Mouse (Mus musculus) cerebellum, postnatal 10 days (tissue): ENCODE results near the gene Hist2h2ab.
A peak's percentile ranks its signal among the peaks of the same experiment; 100 is the strongest.

ENCODE experiments used
- DNase-seq, 2 experiments: peaks; one replicate each; pipeline ENCODE4 v3.0.0; 2021; ENCODE audit warnings: mixed read lengths in 2 of 2

Hist2h2ab gene

DNA sequence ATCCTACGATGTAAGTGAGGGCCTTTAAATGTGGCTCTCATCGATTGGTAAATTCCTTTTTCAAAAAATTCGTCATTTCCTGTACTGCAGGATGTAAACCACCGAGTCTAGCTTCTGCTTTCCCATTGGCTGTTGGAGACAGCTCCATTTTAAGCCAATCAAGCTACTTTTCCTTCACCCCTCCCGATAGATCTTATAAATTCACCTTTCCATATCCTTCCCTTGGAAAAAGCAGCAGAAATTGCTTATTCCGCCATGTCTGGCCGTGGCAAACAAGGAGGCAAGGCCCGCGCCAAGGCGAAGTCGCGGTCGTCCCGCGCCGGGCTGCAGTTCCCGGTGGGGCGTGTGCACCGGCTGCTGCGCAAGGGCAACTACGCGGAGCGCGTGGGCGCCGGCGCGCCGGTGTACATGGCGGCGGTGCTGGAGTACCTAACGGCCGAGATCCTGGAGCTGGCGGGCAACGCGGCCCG, at the start of gene Hist2h2ab, which contains the start of gene Bola1:
Gene Hist2h2ab, plus strand, starts transcription at position 205 of the 470 bp plus-strand sequence.
Gene Bola1, minus strand, starts transcription at position 49 of the 470 bp plus-strand sequence.
- DNase-seq = peak; percentile 75 to 77

GRCm38 (mm10) chr3:96170276-96170675, 49.4 kb upstream of the Hist2h2ab start:
- DNase-seq = no peak

DNA sequence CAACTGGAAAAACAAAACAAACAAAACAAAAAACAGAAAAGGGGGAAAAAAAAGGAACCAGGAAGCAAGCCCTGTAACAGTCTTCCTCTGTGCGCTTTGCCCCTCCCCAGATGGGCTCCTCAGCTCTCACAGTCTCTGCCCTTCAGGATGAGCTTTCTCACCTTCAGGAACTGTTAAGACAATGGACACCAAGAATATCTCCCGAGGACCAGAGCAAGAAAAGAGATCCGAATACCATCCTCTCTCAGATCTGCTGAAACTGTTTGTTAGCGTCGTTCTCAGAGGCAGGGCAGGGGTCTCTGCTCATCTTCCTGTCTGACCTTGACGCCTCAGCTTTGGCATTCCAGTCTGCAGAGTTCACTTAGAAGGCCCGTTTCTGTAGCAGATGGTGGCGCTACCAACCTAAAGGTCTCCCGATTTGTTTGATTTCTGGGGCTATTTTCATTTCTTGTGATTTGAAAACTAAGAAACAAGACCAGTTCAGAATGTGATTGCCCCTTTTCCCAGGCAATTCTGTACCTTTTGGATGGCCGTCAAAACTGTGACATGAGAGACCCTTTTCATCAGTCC, 48.6 kb upstream of the Hist2h2ab start:
- DNase-seq = no peak

- DNase-seq = peak in 1 of 2 experiments; percentile 25
Measured at GRCm38 (mm10) chr3:96171583-96172196, 48.0 kb upstream of the Hist2h2ab start.

DNA sequence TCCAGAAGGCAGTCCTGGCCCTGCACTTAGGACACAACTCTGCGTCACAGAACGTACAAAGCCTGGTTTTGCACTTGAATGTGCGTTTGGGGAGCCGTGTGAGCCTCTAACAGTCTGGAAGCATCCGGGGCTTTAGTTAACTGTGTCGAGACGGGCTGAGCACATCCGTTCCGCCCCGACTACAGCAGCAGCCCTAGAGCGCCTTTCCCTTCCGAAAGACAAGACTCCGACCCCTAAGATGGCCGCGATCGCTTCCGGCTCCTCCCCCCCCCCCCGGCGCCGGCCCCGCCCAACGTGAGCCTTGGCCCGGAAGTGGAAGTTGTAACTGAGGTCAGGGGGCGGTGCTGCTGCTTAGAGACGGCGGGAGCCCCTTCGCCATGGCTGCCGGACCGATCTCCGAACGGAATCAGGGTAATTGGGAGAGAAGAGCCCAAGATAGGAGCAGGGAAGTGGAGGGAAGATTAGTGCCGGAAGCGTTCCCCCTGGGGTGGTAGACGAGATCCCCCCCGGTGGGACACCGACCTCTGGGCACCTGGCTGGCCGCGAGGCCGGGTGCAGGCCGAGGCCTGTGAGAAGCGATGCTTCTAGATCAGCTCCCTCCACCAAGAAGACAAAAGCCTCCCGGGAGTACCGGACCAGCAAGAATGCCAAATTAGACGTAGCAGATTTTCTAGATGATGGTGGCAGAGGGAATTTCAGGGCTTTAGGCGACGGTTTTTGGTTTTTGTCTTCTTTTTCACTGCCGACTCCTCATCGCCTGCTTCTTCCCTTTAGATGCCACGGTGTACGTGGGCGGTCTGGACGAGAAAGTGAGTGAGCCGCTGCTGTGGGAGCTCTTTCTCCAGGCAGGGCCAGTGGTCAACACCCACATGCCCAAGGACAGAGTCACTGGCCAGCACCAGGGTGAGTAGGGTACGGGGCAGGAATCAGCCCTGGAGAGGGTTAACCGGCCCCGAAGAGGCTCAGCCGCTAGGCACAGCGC, 47.2 kb upstream of the Hist2h2ab start, which contains the start of gene Sf3b4:
Gene Sf3b4, plus strand, starts transcription at position 136 of the 982 bp plus-strand sequence.
- peak; percentile 92 for DNase-seq

DNA sequence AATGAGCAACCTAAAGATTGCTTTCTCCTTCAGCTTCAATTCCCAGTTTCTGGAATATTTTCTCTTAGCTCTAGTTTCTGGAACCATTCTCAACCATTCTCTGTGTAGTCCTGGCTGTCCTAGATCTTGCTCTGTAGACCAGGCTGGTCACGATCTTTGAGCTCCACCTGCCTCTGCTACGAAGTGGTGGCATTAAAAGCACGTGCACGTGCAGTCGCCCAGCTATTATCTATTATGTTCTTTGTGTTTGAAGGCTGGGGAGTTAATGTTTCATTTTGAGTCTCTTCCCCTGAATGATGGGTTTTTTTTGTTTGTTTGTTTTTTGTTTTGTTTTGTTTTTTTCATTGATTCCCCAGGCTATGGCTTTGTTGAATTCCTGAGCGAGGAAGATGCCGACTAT, 46.5 kb upstream of the Hist2h2ab start:
- DNase-seq = no peak

GRCm38 (mm10) chr3:96174042-96174441, 45.6 kb upstream of the Hist2h2ab start:
- DNase-seq = peak in 1 of 2 experiments; percentile 18

- DNase-seq = no peak
Measured at GRCm38 (mm10) chr3:96175251-96175650, 44.4 kb upstream of the Hist2h2ab start.

DNA sequence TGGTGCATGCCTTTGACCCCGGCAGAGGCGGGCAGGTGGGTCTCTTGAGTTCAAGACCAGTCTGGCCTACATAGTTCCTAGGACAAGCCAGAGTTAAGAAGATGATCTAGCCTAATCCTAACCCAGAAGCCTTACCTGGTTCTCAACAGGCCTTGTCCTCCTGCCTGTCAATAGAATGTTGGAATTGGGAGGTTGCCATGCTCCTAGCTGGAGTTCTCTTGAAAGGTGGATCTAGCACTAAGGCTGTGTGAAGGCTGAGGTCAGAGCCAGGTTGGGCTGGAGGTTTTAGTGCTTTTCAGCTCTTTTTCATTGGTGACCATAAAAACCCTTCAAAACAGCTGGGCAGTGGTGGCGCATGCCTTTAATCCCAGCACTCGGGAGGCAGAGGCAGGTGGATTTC, 41.2 kb upstream of the Hist2h2ab start:
- no peak for DNase-seq

GRCm38 (mm10) chr3:96178902-96179301, 40.8 kb upstream of the Hist2h2ab start:
- no peak for DNase-seq

DNA sequence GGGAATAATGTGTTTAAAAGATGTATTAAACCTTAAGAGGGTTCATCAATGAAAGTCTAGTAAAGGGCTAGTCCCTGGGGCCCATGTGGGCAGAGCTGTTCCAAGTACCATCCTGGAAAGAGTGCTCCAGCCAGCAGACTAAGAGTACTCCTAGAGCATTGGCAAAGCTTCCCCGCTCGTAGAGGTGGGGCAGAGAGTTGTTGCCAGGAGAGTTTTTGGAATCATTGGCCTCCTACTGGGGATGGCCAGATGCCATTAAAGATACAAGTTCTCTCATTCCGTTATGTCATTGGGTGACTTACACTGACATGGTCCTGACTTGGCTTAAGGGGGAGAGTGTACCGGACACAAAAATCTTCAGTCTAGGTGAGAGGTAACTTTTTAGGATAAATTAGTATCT, 40.1 kb upstream of the Hist2h2ab start:
- peak; percentile 76 for DNase-seq

DNA sequence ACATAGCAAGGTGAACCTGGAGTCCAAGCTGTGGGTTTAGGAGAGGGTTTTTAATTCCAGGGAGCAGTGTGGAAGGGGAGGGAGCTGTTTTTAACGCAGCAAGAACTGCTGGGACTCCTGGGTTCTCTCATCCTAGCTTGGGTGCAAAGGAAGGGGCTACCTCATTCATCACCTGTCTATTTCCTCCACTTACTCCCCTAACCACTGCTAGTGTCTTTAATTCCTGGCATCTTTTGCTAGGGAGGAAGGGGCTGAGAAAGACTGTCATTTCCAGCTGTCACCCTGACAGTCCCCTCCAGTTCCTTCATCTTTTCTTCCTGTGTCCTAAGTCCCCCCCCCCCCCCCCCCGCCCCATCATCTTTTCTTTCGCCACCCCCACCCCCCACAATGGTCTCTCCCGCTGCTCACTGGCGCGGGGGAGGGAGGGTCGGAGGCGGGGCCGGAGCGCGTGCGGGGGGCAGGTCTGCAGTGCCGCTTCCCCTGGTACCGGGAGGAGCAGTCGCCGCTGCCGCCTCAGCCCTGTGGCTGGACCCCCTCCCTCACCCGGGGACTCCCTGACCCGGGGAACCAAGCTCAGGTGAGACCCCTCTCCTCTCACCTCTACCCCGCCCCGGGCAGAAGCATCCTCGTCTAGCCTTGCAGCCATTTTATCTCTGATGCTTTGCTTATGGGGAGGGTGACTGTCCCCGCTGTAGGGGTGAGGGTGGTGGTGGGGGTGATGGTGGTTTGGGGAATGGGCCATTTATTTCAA, 38.8 kb upstream of the Hist2h2ab start, which contains the start of gene Sv2a:
Gene Sv2a, plus strand, starts transcription at position 425 of the 751 bp plus-strand sequence.
- DNase-seq = peak; percentile 92

- DNase-seq = peak; percentile 79 to 80
Measured at GRCm38 (mm10) chr3:96181510-96182381, 37.9 kb upstream of the Hist2h2ab start.

DNA sequence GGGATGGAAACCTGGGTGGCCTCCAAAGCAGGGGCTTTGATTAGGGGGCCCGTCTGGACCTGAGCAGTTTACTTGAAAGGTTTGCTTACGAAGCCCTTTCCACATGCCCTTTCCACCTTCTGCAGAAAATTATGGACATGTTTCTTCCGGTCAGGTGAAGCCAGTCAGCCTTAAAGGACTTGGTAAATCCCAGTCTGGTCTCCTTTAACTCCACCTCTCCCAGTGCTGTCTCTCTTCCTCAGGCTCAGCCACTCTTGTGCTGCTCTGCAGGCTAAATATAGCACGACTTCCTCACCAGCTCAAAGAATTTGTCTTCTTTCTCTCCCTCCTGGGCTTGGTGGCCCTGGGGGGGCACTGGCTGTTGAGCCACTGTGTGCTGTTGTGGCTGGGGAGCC, 37.3 kb upstream of the Hist2h2ab start:
- peak; percentile 30 to 60 for DNase-seq

DNA sequence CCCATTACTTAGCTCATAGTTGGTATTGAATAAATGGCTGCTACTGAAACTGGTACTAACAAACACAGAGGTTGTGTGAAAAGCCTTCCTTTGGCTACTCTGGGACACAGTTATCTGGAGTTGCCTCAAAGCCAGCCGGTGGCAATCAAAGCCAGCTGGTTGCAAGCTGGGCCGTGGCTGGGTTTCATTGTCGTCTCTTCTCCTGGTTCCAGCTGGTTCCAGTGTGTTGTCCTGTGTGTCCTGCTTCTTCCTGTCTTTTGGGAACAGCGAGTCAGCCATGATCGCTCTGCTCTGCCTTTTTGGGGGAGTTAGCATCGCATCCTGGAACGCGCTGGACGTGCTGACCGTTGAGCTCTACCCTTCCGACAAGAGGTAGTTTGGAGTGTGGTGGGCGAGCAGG, 26.7 kb upstream of the Hist2h2ab start:
- DNase-seq = no peak

- no peak for DNase-seq
Measured at GRCm38 (mm10) chr3:96194966-96195365, 24.7 kb upstream of the Hist2h2ab start.

DNA sequence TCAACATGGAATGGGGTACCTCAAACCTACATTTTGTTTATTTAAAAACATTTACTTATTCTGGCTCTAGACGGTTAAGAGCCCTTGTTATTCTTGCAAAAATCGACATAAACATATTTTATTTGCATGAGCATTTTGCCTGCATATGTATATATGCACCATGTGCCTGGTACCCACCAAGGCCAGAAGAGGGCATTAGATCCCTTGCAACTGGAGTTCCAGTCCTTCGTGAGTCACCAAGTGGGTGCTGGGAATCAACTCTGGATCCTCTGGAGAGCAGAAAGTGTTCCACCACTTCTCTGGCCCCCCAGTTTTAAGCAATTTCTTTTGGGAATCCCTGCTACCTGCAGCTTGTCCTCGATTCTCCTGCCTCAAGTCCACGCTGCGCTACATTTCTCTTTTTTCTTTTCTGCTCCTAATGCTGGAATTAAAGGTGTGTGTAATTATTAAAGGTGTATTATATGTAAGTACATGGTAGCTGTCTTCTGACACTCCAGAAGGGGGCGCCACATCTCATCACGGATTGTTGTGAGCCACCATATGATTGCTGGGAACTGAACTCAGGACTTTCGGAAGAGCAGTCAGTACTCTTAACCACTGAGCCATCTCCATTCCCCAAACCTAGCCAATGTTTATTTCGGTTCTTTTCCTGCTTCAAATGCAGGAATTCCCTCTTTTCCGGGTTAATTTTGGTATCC, 23.9 kb upstream of the Hist2h2ab start:
- peak; percentile 54 to 59 for DNase-seq

DNA sequence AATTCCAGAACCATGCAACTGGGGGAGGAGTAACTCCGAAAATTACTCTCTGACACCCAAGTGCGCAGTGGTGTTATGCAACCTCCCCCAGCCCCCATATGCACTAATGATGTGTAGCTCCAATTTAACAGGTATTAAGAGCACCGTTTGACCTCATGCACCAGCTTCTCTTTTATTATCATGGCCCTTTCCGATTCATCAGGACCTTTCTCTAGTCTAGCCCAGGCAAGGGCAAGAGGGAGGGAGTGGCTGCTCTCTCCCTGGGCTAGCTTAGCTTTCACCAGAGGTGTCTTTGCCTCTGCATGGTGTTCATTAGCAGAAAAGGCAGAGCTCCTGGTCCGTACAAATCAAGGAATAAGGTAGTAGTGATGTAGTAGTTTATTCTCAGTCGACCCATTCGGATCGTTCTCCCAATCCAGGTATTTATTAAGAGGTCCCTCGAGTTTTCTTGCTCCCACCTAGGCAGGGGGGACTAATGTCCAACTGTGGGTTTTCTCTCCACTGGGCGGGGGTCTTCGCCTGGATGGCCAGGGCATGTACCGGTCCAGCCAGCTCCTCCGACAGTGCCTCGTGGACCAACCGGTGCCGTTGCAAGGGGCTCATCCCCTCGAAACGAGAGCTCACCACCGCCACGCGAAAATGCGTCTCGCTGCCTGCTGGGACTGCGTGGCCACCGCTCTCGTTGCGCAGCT, 23.1 kb upstream of the Hist2h2ab start:
- DNase-seq = no peak

DNA sequence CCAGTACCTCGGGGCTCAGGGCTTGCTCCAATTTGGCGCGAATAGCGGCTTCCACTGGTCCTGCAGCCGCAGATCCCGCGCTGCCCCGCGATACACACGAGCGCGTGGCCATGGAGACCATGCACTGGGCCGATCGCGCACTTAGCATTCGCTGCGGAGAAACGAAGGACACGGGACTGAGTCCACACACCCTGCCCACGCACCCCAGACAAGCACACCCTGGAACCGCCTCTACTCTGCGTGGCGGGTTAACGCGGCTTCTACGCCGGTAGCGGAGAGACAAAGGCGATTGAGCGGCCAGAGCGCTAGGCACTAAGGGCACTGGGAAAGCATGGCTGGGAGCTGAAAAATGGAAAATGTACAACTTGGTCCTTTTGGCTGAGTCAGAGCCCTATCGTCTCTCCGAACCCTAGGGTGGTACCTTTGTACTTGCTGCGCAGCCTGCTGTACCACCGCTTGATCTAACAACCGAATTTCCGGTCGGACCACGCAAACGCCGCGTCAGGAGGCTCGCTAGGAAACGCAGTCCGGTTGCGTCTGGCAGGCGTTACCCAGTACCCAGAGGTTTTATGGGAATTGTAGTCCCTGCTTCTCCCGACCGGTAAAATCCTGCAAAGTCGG, 22.4 kb upstream of the Hist2h2ab start:
- peak; percentile 93 to 94 for DNase-seq
